Mouse (Mus musculus) olfactory bulb, adult 2 months (tissue): ENCODE data around the gene Parm1.

Experiments used
- CTCF ChIP-seq: fragments of 200-500 bp; IDR thresholded peaks from 2 replicates; pipeline ENCODE4 v1.5.1; 2012; ENCODE audit warnings: low read depth, mild to moderate bottlenecking, low read length, moderate library complexity; ENCODE audit not compliant: insufficient read depth
- POLR2A ChIP-seq: fragments of 200-500 bp; IDR thresholded peaks from 2 replicates; pipeline ENCODE4 v1.6.1; 2012; ENCODE audit warnings: mild to moderate bottlenecking, low read depth, low read length, moderate library complexity; ENCODE audit not compliant: insufficient read depth

DNA sequence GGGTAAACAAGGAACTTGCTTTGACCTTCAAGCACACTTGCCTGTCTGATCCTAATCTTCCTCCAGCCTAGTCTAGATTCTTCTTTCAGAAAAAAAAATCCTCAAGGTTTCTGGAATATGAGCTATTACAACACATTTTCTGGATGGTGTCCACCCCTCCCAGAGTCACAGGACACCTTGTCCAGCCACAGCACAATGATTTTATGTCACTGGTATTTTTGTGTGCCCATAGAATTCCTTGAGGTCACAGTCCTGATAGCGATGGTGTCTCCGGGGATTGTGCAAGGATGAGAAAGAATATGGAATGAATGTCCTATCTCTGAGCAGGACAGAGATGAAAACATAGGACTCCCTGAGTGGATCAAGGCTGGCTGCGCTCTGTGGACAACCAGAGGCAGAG is 48.0 kb downstream of the Parm1 start:
- TF ChIP-seq POLR2A, result no peak
- no peak for TF ChIP-seq CTCF
